Mouse (Mus musculus) E14TG2a.4 (cell line): Measurements from ENCODE around the gene Pfas.

ENCODE experiments used
- H3K27me3 ChIP-seq: 2 replicates; pipeline ENCODE4 v1.6.1; 2014; ENCODE audit warnings: low read length, control low read depth; ENCODE audit not compliant: insufficient read depth
- H3K36me3 ChIP-seq: 2 replicates; pipeline ENCODE4 v1.6.1; 2014; ENCODE audit warnings: low read length, control low read depth; ENCODE audit not compliant: insufficient read depth
- H3K4me1 ChIP-seq: replicated peaks from 2 replicates; pipeline ENCODE4 v1.6.1; 2014; ENCODE audit warnings: low read depth, low read length, control low read depth
- H3K4me3 ChIP-seq: replicated peaks from 2 replicates; pipeline ENCODE4 v1.5.1; 2014; ENCODE audit warnings: mild to moderate bottlenecking, low read length
- H3K9me3 ChIP-seq: 2 replicates; pipeline ENCODE4 v1.6.1; 2014; ENCODE audit warnings: low read length, control low read depth
- CTCF ChIP-seq: conservative IDR thresholded peaks from 2 replicates; pipeline ENCODE4 v1.5.1; 2014; ENCODE audit warnings: low read length
- NANOG ChIP-seq: IDR thresholded peaks from 2 replicates; pipeline ENCODE4 v1.6.1; 2014; ENCODE audit warnings: borderline replicate concordance, low read length, mixed read lengths
- POU5F1 ChIP-seq: IDR thresholded peaks from 2 replicates; pipeline ENCODE4 v1.6.1; 2014; ENCODE audit warnings: low read length, borderline replicate concordance

Gene Pfas

GRCm38 (mm10) chr11:69008182-69009121, at the start of gene Pfas:
Gene Pfas (minus strand): TSS chr11:69008460.
- Histone ChIP-seq H3K4me3 (peak within 1 kb of the TSS; percentile 99), H3K4me1 (peaks cover 60% of the 10 kb centered on the region), H3K27me3 (no peaks in the 10 kb centered on the region), H3K36me3 (peaks cover 39% of the 10 kb centered on the region), H3K9me3 (no peaks in the 10 kb centered on the region)
- TF ChIP-seq NANOG: no peak
- TF ChIP-seq POU5F1: no peak
- no peak for TF ChIP-seq CTCF

DNA sequence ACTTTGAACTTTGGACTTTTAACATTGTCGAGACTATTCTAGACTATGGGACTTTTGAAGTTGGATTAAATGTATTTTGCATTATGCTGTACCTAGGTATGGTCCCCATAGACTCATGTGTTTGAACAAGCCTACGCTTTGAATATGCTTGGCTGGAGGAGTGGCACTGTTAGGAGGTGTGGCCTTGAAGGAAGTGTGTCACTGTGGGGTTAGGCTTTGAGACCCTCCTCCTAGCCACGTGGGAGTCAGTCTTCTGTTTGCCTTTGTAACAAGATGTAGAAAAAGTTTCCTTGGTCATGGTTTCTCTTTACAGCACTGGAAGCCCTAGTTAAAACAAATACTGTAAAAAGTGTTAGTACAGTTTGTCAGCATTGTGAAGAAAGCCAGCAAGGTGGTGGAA, 45.6 kb upstream of the Pfas start:
- peaks cover 55% of the 10 kb centered on the region for H3K4me1 ChIP-seq
- H3K36me3 ChIP-seq: peaks cover 32% of the 10 kb centered on the region
- no peaks in the 10 kb centered on the region for H3K9me3 ChIP-seq
- TF ChIP-seq NANOG (no peak), CTCF (no peak), POU5F1 (no peak)
- H3K4me3 ChIP-seq: no peak overlapping the region
- no peaks in the 10 kb centered on the region for H3K27me3 ChIP-seq

DNA sequence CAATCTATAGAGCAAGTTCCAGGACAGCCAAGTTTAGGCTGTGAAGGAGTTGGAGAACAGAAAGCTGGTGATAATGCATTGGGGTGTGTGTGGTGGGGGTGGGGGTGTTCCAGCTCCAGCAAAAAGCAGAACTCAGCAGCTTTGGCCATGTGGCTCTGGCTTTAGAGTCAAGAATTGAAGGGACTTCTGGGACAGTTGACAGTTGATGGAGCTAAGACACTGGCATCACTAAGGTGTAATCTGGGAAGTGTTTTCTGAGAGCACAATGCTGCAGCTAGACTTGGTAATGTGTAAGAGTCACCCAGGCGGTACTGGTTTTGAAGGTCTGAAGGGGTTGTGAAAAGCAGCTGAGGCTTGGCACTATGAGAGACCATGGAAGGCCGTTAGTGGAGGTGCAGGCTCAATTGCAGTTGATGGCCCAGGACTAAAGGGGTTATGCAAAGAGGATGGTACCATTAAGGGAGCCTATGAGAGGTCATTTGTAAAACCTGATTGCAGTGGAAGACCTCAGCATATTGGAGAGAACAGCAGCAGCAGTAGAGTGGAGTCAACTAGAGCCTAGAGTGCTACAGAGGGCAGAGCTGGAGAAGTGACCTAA, 44.7 kb upstream of the Pfas start:
- Histone ChIP-seq H3K9me3 (no peaks in the 10 kb centered on the region), H3K4me3 (no peak overlapping the region), H3K27me3 (no peaks in the 10 kb centered on the region), H3K36me3 (peaks cover 41% of the 10 kb centered on the region), H3K4me1 (peaks cover 55% of the 10 kb centered on the region)
- TF ChIP-seq POU5F1 (no peak), CTCF (no peak), NANOG (no peak)

DNA sequence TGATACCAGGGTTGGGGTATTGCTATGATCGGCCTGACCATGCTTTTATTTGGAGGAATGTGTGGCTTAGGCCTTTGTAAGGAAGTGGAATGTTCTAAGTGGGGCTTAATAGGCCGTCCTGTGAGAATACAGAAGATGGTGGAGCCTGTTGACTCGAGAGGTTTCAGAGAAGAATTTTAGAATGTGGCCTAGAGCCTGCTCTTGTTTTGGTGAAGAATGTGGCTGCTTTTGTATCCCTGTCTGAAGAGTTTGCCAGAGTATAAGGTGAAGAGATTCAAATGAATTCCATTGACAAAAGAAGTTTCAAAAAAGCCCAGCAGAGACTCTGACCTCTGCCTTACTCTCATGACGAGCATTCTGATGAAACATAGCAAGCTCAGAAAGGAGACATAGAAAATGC, 43.5 kb upstream of the Pfas start:
- H3K27me3 ChIP-seq: no peaks in the 10 kb centered on the region
- no peaks in the 10 kb centered on the region for H3K9me3 ChIP-seq
- H3K4me3 ChIP-seq: no peak overlapping the region
- H3K36me3 ChIP-seq: peaks cover 48% of the 10 kb centered on the region
- no peak for TF ChIP-seq NANOG
- no peak for TF ChIP-seq CTCF
- TF ChIP-seq POU5F1: no peak
- peaks cover 62% of the 10 kb centered on the region for H3K4me1 ChIP-seq

DNA sequence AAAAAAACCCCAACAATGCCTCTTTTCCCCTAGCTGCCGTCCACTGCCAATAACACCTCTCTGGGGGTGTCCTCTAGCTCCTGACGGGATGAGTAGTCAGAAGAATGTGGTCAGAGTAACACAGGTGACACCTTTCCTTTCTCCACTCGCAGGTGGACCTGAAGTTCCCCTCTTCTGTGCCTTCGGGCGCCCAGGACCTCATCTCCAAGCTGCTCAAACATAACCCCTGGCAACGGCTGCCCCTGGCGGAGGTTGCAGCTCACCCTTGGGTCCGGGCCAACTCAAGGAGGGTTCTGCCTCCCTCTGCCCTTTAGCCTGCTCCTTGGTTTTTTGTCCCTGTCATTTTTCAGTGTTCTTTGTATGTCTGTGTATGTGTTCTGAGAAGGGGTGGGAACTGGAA, 42.5 kb upstream of the Pfas start:
- peaks cover 68% of the 10 kb centered on the region for H3K4me1 ChIP-seq
- H3K27me3 ChIP-seq: no peaks in the 10 kb centered on the region

GRCm38 (mm10) chr11:69048151-69048550, 39.9 kb upstream of the Pfas start:
- no peaks in the 10 kb centered on the region for H3K9me3 ChIP-seq
- peak overlapping the region; percentile 96 for H3K4me3 ChIP-seq
- H3K4me1 ChIP-seq: peaks cover 53% of the 10 kb centered on the region
- H3K36me3 ChIP-seq: peaks cover 48% of the 10 kb centered on the region
- H3K27me3 ChIP-seq: no peaks in the 10 kb centered on the region
- TF ChIP-seq POU5F1 (no peak), NANOG (no peak)

More for the DNA sequence above, 42.5 kb upstream of the Pfas start:
- TF ChIP-seq CTCF (no peak), POU5F1 (no peak), NANOG (no peak)
- Histone ChIP-seq H3K4me3 (no peak overlapping the region), H3K9me3 (no peaks in the 10 kb centered on the region), H3K36me3 (peaks cover 48% of the 10 kb centered on the region)

GRCm38 (mm10) chr11:69047592-69047991, 39.3 kb upstream of the Pfas start:
- Histone ChIP-seq H3K4me3 (peak overlapping the region; percentile 96), H3K4me1 (peaks cover 47% of the 10 kb centered on the region), H3K27me3 (no peaks in the 10 kb centered on the region), H3K36me3 (peaks cover 48% of the 10 kb centered on the region), H3K9me3 (no peaks in the 10 kb centered on the region)
- TF ChIP-seq NANOG (no peak), CTCF (no peak), POU5F1 (no peak)

- H3K9me3 ChIP-seq: no peaks in the 10 kb centered on the region
- TF ChIP-seq POU5F1: no peak
- peaks cover 42% of the 10 kb centered on the region for H3K36me3 ChIP-seq
- no peaks in the 10 kb centered on the region for H3K27me3 ChIP-seq
- peak overlapping the region; percentile 96 for H3K4me3 ChIP-seq
- peaks cover 46% of the 10 kb centered on the region for H3K4me1 ChIP-seq
Observed at GRCm38 (mm10) chr11:69046395-69046774, 38.1 kb upstream of the Pfas start.
